Mouse (Mus musculus): ENCODE measurements at regions not wholly inside any gene's neighbourhood (a gene's known extent, or its start where the extent isn't known, plus 50 kb on each side); places are given as distances from the start of the nearest gene placed in this dataset.

- TF ChIP-seq POLR2A (IDR thresholded peaks at IDR 0.05; ENCODE audit: extremely low read depth, insufficient read depth, low read length) (no peak), CTCF (IDR thresholded peaks at IDR 0.05; ENCODE audit: low read depth, low read length) (no peak)
These were observed 750.9 kb downstream of the 1700064H15Rik start for GRCm38 (mm10) chr3:18877572-18877971.
